Mouse (Mus musculus): ENCODE data around the gene Fdx1l. TPM values are rescaled to one million over a fixed set of nuclear protein-coding genes. Genes with fewer than 3 reads are reported as not detected.

Fdx1l gene
- polyA plus RNA-seq, 1 experiment from 2014 or later: 29.1 TPM

DNA sequence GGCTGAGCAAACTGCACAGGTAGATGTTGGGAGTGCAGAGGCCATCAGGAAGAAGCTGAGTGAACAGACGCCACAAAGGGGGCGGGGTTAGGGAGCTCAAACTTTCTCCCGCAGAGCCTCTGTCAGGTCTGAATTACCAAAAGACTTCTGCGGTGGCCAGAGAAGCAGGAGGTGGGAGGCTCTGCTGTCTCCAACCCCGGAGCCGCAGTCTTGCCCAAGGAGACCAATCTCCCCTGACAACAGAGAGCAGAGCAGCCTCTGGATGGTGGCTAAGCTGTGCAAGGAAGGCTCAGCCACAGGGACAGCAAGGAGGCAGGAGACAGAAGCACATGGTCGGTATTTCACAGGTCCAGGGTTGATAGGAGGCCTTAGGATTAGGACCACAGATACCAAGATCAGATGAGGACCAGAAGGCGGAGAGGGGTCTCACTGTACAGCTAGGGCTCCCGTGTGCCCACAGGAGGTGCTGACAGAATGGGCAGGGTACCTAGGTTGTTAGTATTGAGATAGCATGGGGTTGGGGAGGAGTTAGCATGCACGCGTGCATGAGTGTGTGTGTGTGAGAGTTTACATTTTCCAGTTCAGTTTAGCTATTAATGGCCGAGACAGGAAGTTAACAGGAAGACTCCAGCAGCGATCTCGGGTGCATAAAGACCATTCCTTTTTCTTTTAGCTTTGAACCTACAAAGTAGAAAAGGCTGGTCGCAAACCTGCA, 27.2 kb upstream of the Fdx1l start:
- H3K9me3 ChIP-seq (replicated peaks): no peaks in the 10 kb centered on the region
- no peaks in the 10 kb centered on the region for H3K27me3 ChIP-seq
- no peaks in the 10 kb centered on the region for H3K36me3 ChIP-seq (replicated peaks)
- H3K4me3 ChIP-seq (replicated peaks): no peak overlapping the region
- no peak overlapping the region for H3K27ac ChIP-seq (replicated peaks)
- H3K4me2 ChIP-seq: peak overlapping the region; percentile 46
- peaks cover 50% of the 10 kb centered on the region for H3K4me1 ChIP-seq (replicated peaks)
- 0 out of 2 replicates have a peak overlapping the region, but pooled peaks have one; percentile 0 for H3K9ac ChIP-seq
- 15% methylated on average over 15 of the region's 15 CpGs for WGBS (ENCODE audit: insufficient replicate concordance)
- ATAC-seq (ENCODE audit: insufficient read depth): peak; percentile 31; the same call in 1 of the 2 replicates

DNA sequence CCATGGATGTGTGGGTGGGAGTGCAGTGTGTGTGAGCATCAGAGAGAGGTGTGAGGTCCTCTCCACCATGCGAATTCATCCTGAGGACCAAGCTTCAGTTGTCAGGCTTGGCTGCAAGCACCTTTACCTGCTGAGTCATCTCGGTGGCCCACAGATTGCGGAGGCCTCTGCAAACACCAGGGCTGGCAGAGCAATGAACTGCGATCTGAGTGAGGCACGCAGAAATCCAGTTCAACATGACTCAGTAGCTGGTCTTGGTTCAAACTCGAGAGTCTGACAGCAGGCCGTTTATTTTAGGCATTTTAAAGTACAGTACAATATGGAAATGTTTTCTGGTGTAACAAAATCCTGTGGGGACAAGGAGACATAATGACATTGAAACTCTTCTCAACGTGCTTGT, 24.4 kb upstream of the Fdx1l start:
- Histone ChIP-seq H3K4me3 (replicated peaks) (no peak overlapping the region), H3K9ac (no peak overlapping the region), H3K4me2 (no peak overlapping the region), H3K27me3 (no peaks in the 10 kb centered on the region), H3K4me1 (replicated peaks) (peaks cover 36% of the 10 kb centered on the region), H3K9me3 (replicated peaks) (no peaks in the 10 kb centered on the region), H3K36me3 (replicated peaks) (no peaks in the 10 kb centered on the region), H3K27ac (replicated peaks) (no peak overlapping the region)
- ATAC-seq (ENCODE audit: insufficient read depth): 0 out of 2 replicates have a peak, but pooled peaks have one; percentile 29
- 46% methylated on average over 8 of the region's 8 CpGs for WGBS (ENCODE audit: insufficient replicate concordance)

DNA sequence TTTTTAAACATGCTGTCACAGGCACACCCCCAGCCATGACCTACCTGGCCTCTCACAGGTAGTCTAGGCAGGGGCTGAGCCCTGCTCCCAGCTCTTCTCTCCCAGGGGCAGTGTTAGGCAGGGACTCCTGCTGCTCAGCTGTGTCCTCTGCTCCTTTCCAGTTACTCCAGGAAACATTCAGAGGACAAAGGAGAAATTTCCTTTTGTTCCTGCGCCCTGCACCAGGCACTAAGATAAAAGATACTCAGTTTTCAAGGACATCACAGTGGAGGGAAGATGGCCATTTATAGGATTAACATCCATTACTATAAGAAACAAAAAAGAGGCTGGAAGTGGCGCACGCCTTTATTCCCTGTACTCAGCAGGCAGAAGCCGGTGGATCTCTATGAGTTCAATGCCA, 22.5 kb upstream of the Fdx1l start:
- WGBS (ENCODE audit: insufficient replicate concordance): 80% methylated on average over 4 of the region's 4 CpGs
- Histone ChIP-seq H3K9me3 (replicated peaks) (no peaks in the 10 kb centered on the region), H3K4me1 (replicated peaks) (peaks cover 44% of the 10 kb centered on the region), H3K36me3 (replicated peaks) (no peaks in the 10 kb centered on the region), H3K9ac (no peak overlapping the region), H3K27ac (replicated peaks) (no peak overlapping the region), H3K4me2 (no peak overlapping the region), H3K27me3 (no peaks in the 10 kb centered on the region), H3K4me3 (replicated peaks) (no peak overlapping the region)
- ATAC-seq (ENCODE audit: insufficient read depth): no peak

DNA sequence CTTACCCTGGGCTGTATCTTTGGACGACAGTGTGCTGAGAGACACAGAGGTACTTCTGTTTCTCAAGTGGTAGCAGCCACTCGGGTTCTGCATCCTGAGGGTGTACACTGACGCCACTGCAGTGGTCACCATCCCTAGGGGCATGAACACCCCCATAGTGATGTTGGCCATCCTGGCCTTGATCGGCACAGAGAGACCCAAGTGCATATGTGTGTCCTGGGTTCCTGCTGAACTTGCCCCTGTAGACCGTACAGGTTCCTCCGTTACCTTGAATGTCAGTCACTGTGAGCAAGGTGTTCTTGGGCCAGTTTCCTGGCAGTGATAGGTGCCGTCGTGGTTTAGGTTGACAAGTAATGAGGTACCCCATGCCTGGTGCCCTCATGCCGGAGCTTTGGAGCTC, 20.0 kb upstream of the Fdx1l start:
- Histone ChIP-seq H3K9ac (no peak overlapping the region), H3K4me3 (replicated peaks) (no peak overlapping the region), H3K27me3 (no peaks in the 10 kb centered on the region), H3K9me3 (replicated peaks) (no peaks in the 10 kb centered on the region), H3K4me1 (replicated peaks) (peaks cover 55% of the 10 kb centered on the region), H3K27ac (replicated peaks) (no peak overlapping the region), H3K4me2 (no peak overlapping the region), H3K36me3 (replicated peaks) (peaks cover 23% of the 10 kb centered on the region)
- 86% methylated on average over 9 of the region's 9 CpGs for WGBS (ENCODE audit: insufficient replicate concordance)
- no peak for ATAC-seq (ENCODE audit: insufficient read depth)

DNA sequence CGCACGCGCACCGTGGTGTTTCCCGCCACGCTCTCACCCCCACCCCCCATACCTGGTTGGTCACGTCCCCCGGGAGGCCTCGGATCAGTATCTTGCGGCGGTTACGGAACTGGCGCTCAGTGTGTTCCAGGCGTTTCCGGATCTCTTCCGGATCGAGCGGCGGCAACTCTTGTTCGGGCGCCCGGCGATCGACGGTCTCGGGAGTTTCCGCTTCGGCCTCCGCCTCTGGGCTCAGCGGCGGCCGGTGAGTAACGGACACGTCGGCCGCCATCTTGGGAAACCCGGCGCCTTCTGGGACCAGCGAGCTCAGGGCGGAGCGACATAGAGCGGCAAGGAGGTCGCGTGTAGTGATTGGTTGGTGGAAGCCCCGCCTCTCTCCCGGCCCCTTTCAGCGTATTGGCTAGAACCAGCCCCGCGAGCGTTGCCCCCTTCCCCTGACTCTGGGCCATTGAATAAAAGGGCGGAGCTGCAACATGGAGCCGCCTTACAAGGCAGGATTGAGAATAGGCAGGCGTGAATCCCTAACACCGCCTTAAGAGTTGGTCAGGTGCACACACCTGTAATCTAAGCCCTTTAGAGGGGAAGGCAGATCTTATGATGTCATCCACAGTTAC, 18.4 kb upstream of the Fdx1l start, which contains the start of the genes Gm38431 and Raver1:
TSS of gene Gm38431 (minus strand) at position 291 of the 614 bp plus-strand sequence.
TSS of gene Raver1 (minus strand) at position 302 of the 614 bp plus-strand sequence.
- no peaks in the 10 kb centered on the region for H3K9me3 ChIP-seq (replicated peaks)
- H3K4me1 ChIP-seq (replicated peaks): peaks cover 48% of the 10 kb centered on the region
- peaks cover 39% of the 10 kb centered on the region for H3K36me3 ChIP-seq (replicated peaks)
- H3K9ac ChIP-seq: peak within 1 kb of the TSS; percentile 66
- H3K4me2 ChIP-seq: peak within 1 kb of the TSS; percentile 82
- no peaks in the 10 kb centered on the region for H3K27me3 ChIP-seq
- H3K4me3 ChIP-seq (replicated peaks): peak within 1 kb of the TSS; percentile 76
- ATAC-seq (ENCODE audit: insufficient read depth): peak; percentile 98
- WGBS (ENCODE audit: insufficient replicate concordance): under 1% methylated on average over 54 of the region's 54 CpGs
- peak within 1 kb of the TSS; percentile 84 for H3K27ac ChIP-seq (replicated peaks)

DNA sequence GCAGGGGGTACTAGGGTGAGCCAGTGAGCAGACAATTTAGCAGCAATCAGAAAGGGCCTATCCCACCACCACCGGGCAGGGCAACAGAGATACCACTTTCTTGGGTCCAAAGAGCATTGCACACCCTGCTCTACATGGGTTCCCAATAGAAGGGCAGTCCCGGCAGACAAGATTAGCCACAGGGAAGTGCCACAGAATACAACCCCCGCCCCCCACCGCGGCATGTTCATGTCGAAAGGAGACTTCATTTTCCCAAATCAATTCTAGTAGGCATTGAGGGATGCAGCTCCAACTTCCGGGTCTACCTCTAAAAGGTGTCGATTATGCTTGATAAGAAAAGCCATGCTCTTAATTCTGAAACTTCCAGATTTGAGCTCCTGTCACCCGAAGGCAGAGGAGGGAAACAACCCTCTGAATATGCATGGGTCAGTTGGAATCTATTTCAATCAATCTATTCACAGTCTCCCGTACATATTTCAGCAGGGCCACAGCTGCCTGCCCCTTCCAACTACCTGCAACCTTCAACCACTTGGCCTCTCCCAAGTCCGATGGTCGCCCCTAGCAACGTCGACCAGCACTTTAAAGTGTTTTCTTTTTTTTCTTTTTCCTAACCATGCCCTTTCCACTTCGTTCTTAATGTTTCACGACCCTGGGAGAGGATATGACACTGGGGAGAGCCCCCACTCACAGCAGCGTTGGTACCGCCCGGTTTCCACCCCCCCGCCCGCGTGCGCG, 17.7 kb upstream of the Fdx1l start:
- peak; percentile 2; the same call in 1 of the 2 replicates for ATAC-seq (ENCODE audit: insufficient read depth)

DNA sequence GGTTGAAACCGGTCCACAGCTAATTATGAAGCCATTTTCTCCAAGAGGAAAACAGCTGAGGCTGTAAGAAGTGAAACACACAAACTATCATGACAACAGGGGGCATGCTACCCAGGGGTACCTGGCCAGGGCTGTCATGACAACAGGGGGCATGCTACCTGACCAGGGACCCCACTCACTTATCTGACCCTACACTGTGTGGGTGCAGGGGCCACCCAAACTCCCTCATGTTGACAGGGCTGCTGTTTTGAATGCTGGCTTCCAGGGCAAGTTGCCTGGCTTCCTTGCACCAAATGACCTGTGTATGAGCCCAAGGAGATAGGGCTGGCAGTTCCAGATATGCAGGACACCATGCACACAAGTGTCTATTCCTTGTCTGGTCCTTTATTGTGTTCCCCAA, 17.1 kb upstream of the Fdx1l start:
- Histone ChIP-seq H3K4me1 (replicated peaks) (peaks cover 48% of the 10 kb centered on the region), H3K27me3 (no peaks in the 10 kb centered on the region), H3K9ac (peak overlapping the region; percentile 66), H3K9me3 (replicated peaks) (no peaks in the 10 kb centered on the region), H3K27ac (replicated peaks) (peak overlapping the region; percentile 84; the same call in 1 of the 2 replicates), H3K4me2 (peak overlapping the region; percentile 82), H3K4me3 (replicated peaks) (peak overlapping the region; percentile 76), H3K36me3 (replicated peaks) (peaks cover 52% of the 10 kb centered on the region)
- ATAC-seq (ENCODE audit: insufficient read depth): no peak
- WGBS (ENCODE audit: insufficient replicate concordance): 94% methylated on average over 1 of the region's 1 CpGs

More for the DNA sequence above, 17.7 kb upstream of the Fdx1l start:
- Histone ChIP-seq H3K9me3 (replicated peaks) (no peaks in the 10 kb centered on the region), H3K4me2 (peak overlapping the region; percentile 82), H3K9ac (peak overlapping the region; percentile 66), H3K27me3 (no peaks in the 10 kb centered on the region), H3K4me1 (replicated peaks) (peaks cover 48% of the 10 kb centered on the region), H3K27ac (replicated peaks) (peak overlapping the region; percentile 84), H3K36me3 (replicated peaks) (peaks cover 46% of the 10 kb centered on the region), H3K4me3 (replicated peaks) (peak overlapping the region; percentile 76)
- under 1% methylated on average over 24 of the region's 24 CpGs for whole genome bisulfite sequencing (ENCODE audit: insufficient replicate concordance)

DNA sequence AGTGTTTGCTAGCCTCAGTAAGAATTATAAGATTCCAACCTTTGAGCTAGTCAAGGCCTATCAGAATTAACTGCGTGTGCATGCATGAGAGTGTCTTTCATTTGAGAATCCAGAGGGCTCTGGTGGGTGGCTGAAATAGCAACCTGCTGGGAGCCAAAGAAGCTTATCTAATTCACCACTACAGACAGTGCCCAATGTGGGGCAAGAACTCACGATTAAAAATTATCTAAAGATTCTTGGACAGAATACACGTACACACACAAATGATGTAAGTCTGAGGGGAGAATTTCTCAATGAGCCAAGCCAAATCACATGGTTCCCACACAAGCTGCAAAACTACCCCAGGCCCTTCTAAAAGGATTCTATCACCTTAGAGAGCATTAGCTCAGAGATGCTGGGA, 9.9 kb upstream of the Fdx1l start:
- Histone ChIP-seq H3K9ac (no peak overlapping the region), H3K27me3 (no peaks in the 10 kb centered on the region), H3K4me1 (replicated peaks) (peaks cover 30% of the 10 kb centered on the region), H3K4me2 (no peak overlapping the region), H3K4me3 (replicated peaks) (no peak overlapping the region), H3K27ac (replicated peaks) (no peak overlapping the region), H3K36me3 (replicated peaks) (peaks cover 97% of the 10 kb centered on the region), H3K9me3 (replicated peaks) (no peaks in the 10 kb centered on the region)
- 50% methylated on average over 3 of the region's 3 CpGs for WGBS (ENCODE audit: insufficient replicate concordance)
- ATAC-seq (ENCODE audit: insufficient read depth): no peak; the same call in 1 of the 2 replicates

DNA sequence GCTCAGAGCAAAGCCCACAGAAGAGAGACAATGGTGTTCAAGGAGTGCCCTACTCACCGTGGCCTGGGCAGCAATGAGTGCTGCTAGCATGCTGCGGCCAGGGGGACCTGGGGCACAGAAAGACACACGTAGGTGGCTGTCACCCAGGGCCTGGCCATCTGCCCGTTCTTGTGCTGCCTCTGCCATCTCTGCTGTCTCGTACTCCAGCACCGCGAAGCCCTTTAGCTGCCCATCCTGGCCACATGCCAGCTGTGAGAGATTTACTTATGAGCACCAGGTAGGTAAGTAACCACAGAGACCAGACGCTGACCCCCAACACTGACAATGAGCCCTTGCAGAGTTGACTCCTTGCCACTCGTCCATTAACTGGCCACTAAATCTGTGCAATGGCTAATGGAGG, 7.7 kb upstream of the Fdx1l start:
- WGBS (ENCODE audit: insufficient replicate concordance): 81% methylated on average over 9 of the region's 9 CpGs

DNA sequence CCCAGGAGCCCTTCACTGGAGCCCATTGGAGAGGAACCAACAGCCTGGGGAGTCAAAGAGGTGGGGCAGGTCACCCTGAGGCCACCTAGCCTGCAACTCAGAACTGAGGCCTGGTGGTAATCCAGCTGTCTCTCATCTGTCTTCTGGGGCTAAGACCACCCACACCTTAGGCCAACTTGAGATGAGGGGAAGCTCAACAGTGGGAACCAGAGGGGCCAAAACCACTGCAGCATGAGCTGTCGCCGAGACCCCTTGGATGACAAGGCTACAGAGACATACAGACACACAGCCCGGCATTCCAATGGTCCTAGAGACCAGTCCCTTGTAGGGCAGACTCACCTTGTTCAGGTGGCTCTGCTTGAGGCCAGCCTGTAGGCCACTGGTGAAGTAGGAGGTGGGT, 2.2 kb upstream of the Fdx1l start:
- H3K4me1 ChIP-seq (replicated peaks): peaks cover 33% of the 10 kb centered on the region
- no peaks in the 10 kb centered on the region for H3K9me3 ChIP-seq (replicated peaks)
- H3K9ac ChIP-seq: no peak overlapping the region
- no peak overlapping the region for H3K4me2 ChIP-seq
- no peak for ATAC-seq (ENCODE audit: insufficient read depth)
- no peaks in the 10 kb centered on the region for H3K27me3 ChIP-seq
- H3K27ac ChIP-seq (replicated peaks): no peak overlapping the region
- H3K36me3 ChIP-seq (replicated peaks): peaks cover 69% of the 10 kb centered on the region
- H3K4me3 ChIP-seq (replicated peaks): no peak overlapping the region
- 83% methylated on average over 3 of the region's 3 CpGs for WGBS (ENCODE audit: insufficient replicate concordance)

More for the DNA sequence above, 7.7 kb upstream of the Fdx1l start:
- ATAC-seq (ENCODE audit: insufficient read depth): no peak
- Histone ChIP-seq H3K27ac (replicated peaks) (no peak overlapping the region), H3K27me3 (no peaks in the 10 kb centered on the region), H3K9me3 (replicated peaks) (no peaks in the 10 kb centered on the region), H3K9ac (no peak overlapping the region), H3K4me1 (replicated peaks) (peaks cover 22% of the 10 kb centered on the region), H3K4me3 (replicated peaks) (no peak overlapping the region), H3K4me2 (no peak overlapping the region), H3K36me3 (replicated peaks) (peaks cover 97% of the 10 kb centered on the region)

DNA sequence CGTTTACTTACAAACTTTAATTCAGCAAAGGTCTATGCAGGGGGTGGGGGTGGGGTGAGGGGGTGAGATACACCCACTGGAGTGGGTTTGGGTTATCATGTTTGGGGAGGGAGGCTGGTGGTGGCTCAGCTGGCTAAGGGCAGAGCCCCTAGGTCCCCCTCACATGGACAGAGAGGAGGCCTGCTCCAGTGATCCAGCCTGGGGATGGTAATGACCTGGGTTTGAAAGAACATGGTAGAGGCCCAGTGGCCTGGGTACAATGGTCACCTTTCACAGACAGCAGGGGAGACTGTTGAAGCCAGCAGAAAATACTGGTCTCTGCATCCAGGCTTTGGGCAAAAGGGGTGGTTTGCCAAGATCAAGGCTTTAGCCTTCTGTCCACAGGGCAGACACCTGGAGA, 759 bp upstream of the Fdx1l start:
- H3K4me1 ChIP-seq (replicated peaks): peaks cover 33% of the 10 kb centered on the region
- H3K9me3 ChIP-seq (replicated peaks): no peaks in the 10 kb centered on the region
- peaks cover 58% of the 10 kb centered on the region for H3K36me3 ChIP-seq (replicated peaks)
- no peak for ATAC-seq (ENCODE audit: insufficient read depth)
- H3K4me2 ChIP-seq: peak overlapping the region; percentile 96; the same call in 1 of the 2 replicates
- no peak overlapping the region for H3K4me3 ChIP-seq (replicated peaks)
- no peak overlapping the region for H3K9ac ChIP-seq
- peak overlapping the region; percentile 33; the same call in 1 of the 2 replicates for H3K27ac ChIP-seq (replicated peaks)
- 57% methylated on average over 1 of the region's 1 CpGs for WGBS (ENCODE audit: insufficient replicate concordance)
- no peaks in the 10 kb centered on the region for H3K27me3 ChIP-seq
